Mouse (Mus musculus) kidney, adult 2 months (tissue): Measurements from ENCODE around the gene Arl14ep.

Experiments
- CTCF ChIP-seq: fragments of 200-500 bp; conservative IDR thresholded peaks from 2 replicates; pipeline ENCODE4 v1.5.1; 2011; ENCODE audit warnings: low read depth, mild to moderate bottlenecking, control low read depth, low read length, moderate library complexity, mixed read lengths; ENCODE audit not compliant: insufficient read depth, insufficient read length
- POLR2A ChIP-seq: fragments of 200-500 bp; IDR thresholded peaks from one replicate; pipeline ENCODE4 v1.6.1; 2011; ENCODE audit warnings: low read depth, low read length, control low read depth

DNA sequence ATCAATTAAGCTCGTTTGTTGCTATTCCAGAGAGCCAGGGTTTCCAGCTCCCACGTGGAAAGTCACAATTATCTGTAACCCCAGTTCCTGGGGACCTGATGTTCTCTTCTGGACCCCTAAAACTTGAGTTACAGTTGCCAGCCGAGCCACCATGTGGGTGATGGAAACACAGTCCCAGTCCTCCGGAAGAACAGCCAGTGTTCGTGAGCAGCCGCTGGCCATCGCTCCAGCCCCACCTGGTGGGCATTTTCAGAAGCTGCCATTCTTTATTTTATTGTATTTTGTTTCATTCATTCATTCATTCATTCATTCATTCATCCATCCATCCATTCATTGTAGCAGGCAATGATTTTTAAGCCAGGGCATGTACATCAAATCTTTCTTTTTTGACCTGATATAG, 14.0 kb downstream of the Arl14ep start:
- TF ChIP-seq CTCF: peak; percentile 38
- no peak for TF ChIP-seq POLR2A
